Mouse (Mus musculus): ENCODE data around the gene C77080. TPM values are rescaled to one million over a fixed set of nuclear protein-coding genes. Genes with fewer than 3 reads are reported as not detected.
A peak's percentile ranks its signal among the peaks of the same experiment; 100 is the strongest.

C77080 gene
- polyA plus RNA-seq, 1 experiment from 2014 or later, result 3.7 TPM

DNA sequence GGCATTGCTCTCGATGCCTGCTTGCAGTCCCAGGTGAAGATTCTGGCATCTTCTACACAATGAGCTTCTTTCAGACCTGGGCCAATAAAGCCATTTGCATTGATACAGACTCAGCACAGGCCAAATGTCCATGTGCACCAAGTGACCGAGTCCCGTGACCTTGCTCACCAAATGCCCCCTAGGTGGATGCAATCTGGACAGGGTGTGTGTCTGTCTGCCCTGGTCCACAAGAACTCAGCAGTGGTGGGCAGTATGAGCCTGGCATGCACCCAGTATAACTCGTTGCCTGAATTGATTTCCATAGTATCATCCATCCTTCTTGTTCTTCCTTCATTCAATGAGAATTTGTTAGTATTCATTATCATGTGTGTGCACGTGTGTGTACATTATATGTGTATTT, 22.0 kb upstream of the C77080 start:
- Histone ChIP-seq H3K4me3 (ENCODE audit: low read depth, low read length) (no peak overlapping the region), H3K4me1 (ENCODE audit: control insufficient read depth, insufficient read depth, low read length) (peaks cover 8% of the 10 kb centered on the region; the same call in 1 of the 2 replicates), H3K9ac (ENCODE audit: low read length) (no peak overlapping the region), H3K27me3 (ENCODE audit: control insufficient read depth, insufficient read depth, low read length) (peaks cover 16% of the 10 kb centered on the region), H3K9me3 (ENCODE audit: control insufficient read depth, low read length) (no peaks in the 10 kb centered on the region), H3K4me2 (ENCODE audit: low read depth, severe bottlenecking) (no peak overlapping the region), H3K27ac (replicated peaks; ENCODE audit: low read depth, low read length) (no peak overlapping the region), H3K36me3 (ENCODE audit: control insufficient read depth, insufficient read depth, low read length) (no peaks in the 10 kb centered on the region)
- DNase-seq (ENCODE audit: low spot score), result no peak
- 89% methylated on average over 5 of the region's 5 CpGs for WGBS
- ATAC-seq (ENCODE audit: insufficient number of reproducible peaks, low FRiP score, low TSS enrichment, low read depth), result no peak

DNA sequence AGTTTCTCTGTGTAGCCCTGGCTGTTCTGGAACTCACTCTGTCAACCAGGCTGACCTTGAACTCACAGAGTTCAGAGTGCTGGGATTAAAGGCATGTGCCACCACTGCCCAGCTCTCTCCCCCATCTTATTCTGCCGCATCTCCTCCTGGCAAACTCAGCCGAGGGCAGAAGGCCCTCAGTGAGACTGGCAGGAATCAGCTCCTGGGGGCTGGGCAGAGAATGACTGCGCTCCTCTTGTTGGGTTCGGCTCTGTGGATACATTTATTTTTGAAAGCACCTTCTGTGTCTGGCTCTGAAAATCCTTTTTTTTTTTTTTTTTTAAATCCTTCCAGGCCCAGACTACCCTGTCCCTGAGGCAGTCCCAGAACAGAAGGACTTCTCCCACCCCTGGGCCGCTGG, 21.6 kb upstream of the C77080 start:
- Histone ChIP-seq H3K4me3 (ENCODE audit: low read depth, low read length) (no peak overlapping the region), H3K9ac (ENCODE audit: low read length) (no peak overlapping the region), H3K36me3 (ENCODE audit: control insufficient read depth, insufficient read depth, low read length) (no peaks in the 10 kb centered on the region), H3K9me3 (ENCODE audit: control insufficient read depth, low read length) (no peaks in the 10 kb centered on the region), H3K4me1 (ENCODE audit: control insufficient read depth, insufficient read depth, low read length) (peaks cover 8% of the 10 kb centered on the region; the same call in 1 of the 2 replicates), H3K4me2 (ENCODE audit: low read depth, severe bottlenecking) (no peak overlapping the region), H3K27ac (replicated peaks; ENCODE audit: low read depth, low read length) (no peak overlapping the region), H3K27me3 (ENCODE audit: control insufficient read depth, insufficient read depth, low read length) (peaks cover 16% of the 10 kb centered on the region)
- DNase-seq (ENCODE audit: low spot score) (no peak), ATAC-seq (ENCODE audit: insufficient number of reproducible peaks, low FRiP score, low TSS enrichment, low read depth) (no peak)
- WGBS, result 81% methylated on average over 5 of the region's 5 CpGs

DNA sequence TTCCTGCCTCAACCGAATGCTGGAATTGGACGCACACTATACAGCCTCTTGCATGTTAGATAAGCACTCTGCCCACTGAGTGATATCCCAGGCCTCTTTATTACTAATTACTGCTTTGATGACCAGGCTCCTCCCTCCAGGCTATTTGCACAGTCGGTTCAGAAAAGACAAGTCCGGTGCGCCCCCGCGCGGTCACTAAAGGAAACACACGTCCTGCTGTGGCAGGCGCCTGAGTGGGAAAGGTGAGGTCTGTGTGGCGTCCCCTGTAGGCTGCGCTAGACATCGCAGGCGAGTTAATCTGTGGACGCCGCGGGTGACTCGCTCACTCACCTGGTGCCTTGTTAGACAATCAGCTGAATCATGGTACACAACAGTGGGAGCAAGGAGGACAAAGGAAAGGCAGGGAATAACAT, 15.3 kb upstream of the C77080 start:
- Histone ChIP-seq H3K4me1 (ENCODE audit: control insufficient read depth, insufficient read depth, low read length) (no peaks in the 10 kb centered on the region), H3K4me3 (ENCODE audit: low read depth, low read length) (no peak overlapping the region), H3K9me3 (ENCODE audit: control insufficient read depth, low read length) (no peaks in the 10 kb centered on the region), H3K27ac (replicated peaks; ENCODE audit: low read depth, low read length) (no peak overlapping the region), H3K36me3 (ENCODE audit: control insufficient read depth, insufficient read depth, low read length) (no peaks in the 10 kb centered on the region), H3K4me2 (ENCODE audit: low read depth, severe bottlenecking) (no peak overlapping the region), H3K27me3 (ENCODE audit: control insufficient read depth, insufficient read depth, low read length) (no peaks in the 10 kb centered on the region), H3K9ac (ENCODE audit: low read length) (no peak overlapping the region)
- ATAC-seq (ENCODE audit: insufficient number of reproducible peaks, low FRiP score, low TSS enrichment, low read depth), result no peak
- peak; percentile 96 for DNase-seq (ENCODE audit: low spot score)
- 1% methylated on average over 18 of the region's 18 CpGs for WGBS

DNA sequence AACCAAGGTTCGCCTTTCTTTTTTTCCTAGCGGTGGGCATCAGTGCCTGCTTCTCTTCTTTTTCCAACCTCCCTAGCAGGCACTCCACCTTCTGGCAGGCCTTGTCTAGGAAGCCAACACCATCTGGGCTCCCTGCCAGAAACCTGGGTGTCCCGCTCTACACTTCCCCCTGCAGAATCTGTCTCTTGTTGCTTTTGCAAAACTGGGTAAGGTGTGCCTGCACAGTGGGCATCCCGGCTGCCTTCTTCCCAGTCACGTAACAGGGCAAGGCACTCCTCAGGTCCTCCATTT, 11.5 kb upstream of the C77080 start:
- ATAC-seq (ENCODE audit: insufficient number of reproducible peaks, low FRiP score, low TSS enrichment, low read depth), result no peak
- H3K4me2 ChIP-seq (ENCODE audit: low read depth, severe bottlenecking), result no peak overlapping the region
- no peaks in the 10 kb centered on the region for H3K27me3 ChIP-seq (ENCODE audit: control insufficient read depth, insufficient read depth, low read length)
- no peak overlapping the region for H3K4me3 ChIP-seq (ENCODE audit: low read depth, low read length)
- H3K36me3 ChIP-seq (ENCODE audit: control insufficient read depth, insufficient read depth, low read length), result no peaks in the 10 kb centered on the region
- H3K4me1 ChIP-seq (ENCODE audit: control insufficient read depth, insufficient read depth, low read length), result no peaks in the 10 kb centered on the region
- no peak overlapping the region for H3K9ac ChIP-seq (ENCODE audit: low read length)
- no peaks in the 10 kb centered on the region for H3K9me3 ChIP-seq (ENCODE audit: control insufficient read depth, low read length)
- H3K27ac ChIP-seq (replicated peaks; ENCODE audit: low read depth, low read length), result no peak overlapping the region
- 43% methylated on average over 5 of the region's 5 CpGs for WGBS
- no peak for DNase-seq (ENCODE audit: low spot score)

DNA sequence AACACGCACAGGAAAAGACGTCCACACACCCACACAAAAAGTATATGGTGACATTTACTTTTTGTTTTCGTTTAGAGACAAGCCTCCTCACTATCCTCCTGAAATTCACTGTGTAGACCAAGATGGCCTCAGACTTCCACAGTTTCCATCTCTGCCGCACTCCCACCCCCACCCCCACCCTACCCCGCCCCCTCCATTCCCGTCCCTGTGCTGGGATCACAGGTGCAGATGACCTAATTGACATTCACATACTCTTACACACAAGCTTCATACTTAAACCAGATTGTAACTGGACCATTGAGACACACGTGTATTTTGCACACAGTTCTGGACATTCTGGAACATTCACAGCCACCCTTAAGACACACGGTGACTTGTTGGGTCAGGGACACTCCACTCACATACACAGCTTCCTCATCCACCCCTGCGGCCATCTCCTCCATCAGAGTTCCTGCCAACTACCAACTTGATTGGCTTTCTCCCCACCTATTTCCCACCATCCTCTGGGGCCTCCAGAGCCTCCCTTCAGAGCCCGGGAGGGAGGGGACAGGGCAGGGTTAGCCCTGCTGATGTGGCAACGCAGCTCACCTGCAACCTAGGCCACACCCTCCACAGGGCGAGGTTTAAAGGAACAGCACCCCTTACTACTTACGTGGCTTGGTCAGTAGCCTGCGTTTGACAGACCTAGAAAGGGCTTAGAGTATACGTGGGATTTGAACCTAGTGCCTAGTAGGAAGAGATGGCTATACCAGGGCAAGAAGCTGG, 11.0 kb upstream of the C77080 start:
- DNase-seq (ENCODE audit: low spot score) (no peak), ATAC-seq (ENCODE audit: insufficient number of reproducible peaks, low FRiP score, low TSS enrichment, low read depth) (no peak)
- H3K36me3 ChIP-seq (ENCODE audit: control insufficient read depth, insufficient read depth, low read length), result no peaks in the 10 kb centered on the region
- H3K4me3 ChIP-seq (ENCODE audit: low read depth, low read length), result no peak overlapping the region
- H3K9ac ChIP-seq (ENCODE audit: low read length), result no peak overlapping the region
- H3K27me3 ChIP-seq (ENCODE audit: control insufficient read depth, insufficient read depth, low read length), result no peaks in the 10 kb centered on the region
- no peaks in the 10 kb centered on the region for H3K9me3 ChIP-seq (ENCODE audit: control insufficient read depth, low read length)
- 16% methylated on average over 15 of the region's 15 CpGs for WGBS
- no peak overlapping the region for H3K27ac ChIP-seq (replicated peaks; ENCODE audit: low read depth, low read length)
- no peaks in the 10 kb centered on the region for H3K4me1 ChIP-seq (ENCODE audit: control insufficient read depth, insufficient read depth, low read length)
- H3K4me2 ChIP-seq (ENCODE audit: low read depth, severe bottlenecking), result no peak overlapping the region

DNA sequence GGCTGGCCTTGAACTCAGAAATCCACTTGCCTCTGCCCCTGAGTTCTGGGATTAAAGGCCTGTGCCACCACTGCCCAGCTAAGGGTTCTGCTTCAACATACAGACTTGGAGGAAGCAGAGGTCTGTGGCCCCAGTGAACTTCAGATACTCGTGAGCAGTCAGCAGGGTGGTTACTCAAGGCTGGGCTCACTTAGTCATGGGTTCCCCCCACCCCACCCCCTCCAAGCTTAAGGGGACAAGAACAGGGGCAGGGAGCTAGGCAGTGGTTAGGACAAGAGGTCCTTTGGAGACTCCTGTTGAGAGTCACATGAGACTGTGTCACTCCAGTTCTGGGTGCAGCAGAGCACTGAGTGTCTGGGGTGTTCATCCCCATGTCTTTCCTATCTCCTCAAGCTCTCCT, 7.5 kb upstream of the C77080 start:
- no peak overlapping the region for H3K27ac ChIP-seq (replicated peaks; ENCODE audit: low read depth, low read length)
- H3K9me3 ChIP-seq (ENCODE audit: control insufficient read depth, low read length), result no peaks in the 10 kb centered on the region
- no peak overlapping the region for H3K4me3 ChIP-seq (ENCODE audit: low read depth, low read length)
- WGBS, result 21% methylated on average over 1 of the region's 1 CpGs
- no peak overlapping the region for H3K4me2 ChIP-seq (ENCODE audit: low read depth, severe bottlenecking)
- peaks cover 1% of the 10 kb centered on the region for H3K4me1 ChIP-seq (ENCODE audit: control insufficient read depth, insufficient read depth, low read length)
- no peaks in the 10 kb centered on the region for H3K36me3 ChIP-seq (ENCODE audit: control insufficient read depth, insufficient read depth, low read length)
- DNase-seq (ENCODE audit: low spot score), result no peak
- ATAC-seq (ENCODE audit: insufficient number of reproducible peaks, low FRiP score, low TSS enrichment, low read depth), result no peak
- H3K27me3 ChIP-seq (ENCODE audit: control insufficient read depth, insufficient read depth, low read length), result no peaks in the 10 kb centered on the region
- H3K9ac ChIP-seq (ENCODE audit: low read length), result no peak overlapping the region

DNA sequence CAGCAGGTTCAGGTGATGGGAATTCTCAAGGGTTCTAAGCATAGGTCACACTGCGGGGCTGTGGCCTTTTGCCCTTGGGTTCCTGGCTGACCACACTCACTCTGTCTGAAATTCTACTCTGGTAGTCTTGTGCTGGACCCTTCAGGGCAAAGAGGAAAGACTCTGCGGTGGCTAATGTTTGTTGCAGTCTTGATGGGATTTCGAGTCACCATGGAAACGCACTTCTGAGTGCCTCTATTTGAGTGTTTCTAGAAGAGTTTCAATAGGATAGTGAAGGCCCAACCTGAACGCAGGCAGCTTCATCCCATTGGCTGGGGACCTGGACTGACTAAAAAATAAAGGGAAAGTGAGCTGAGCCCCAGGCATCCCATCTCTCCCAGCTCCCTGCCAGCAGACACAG, 5.6 kb upstream of the C77080 start:
- Histone ChIP-seq H3K4me3 (ENCODE audit: low read depth, low read length) (no peak overlapping the region), H3K27me3 (ENCODE audit: control insufficient read depth, insufficient read depth, low read length) (no peaks in the 10 kb centered on the region), H3K4me2 (ENCODE audit: low read depth, severe bottlenecking) (no peak overlapping the region), H3K27ac (replicated peaks; ENCODE audit: low read depth, low read length) (no peak overlapping the region), H3K36me3 (ENCODE audit: control insufficient read depth, insufficient read depth, low read length) (no peaks in the 10 kb centered on the region), H3K9ac (ENCODE audit: low read length) (no peak overlapping the region), H3K9me3 (ENCODE audit: control insufficient read depth, low read length) (no peaks in the 10 kb centered on the region), H3K4me1 (ENCODE audit: control insufficient read depth, insufficient read depth, low read length) (peaks cover 9% of the 10 kb centered on the region)
- WGBS, result 87% methylated on average over 5 of the region's 5 CpGs
- DNase-seq (ENCODE audit: low spot score), result no peak
- no peak for ATAC-seq (ENCODE audit: insufficient number of reproducible peaks, low FRiP score, low TSS enrichment, low read depth)

DNA sequence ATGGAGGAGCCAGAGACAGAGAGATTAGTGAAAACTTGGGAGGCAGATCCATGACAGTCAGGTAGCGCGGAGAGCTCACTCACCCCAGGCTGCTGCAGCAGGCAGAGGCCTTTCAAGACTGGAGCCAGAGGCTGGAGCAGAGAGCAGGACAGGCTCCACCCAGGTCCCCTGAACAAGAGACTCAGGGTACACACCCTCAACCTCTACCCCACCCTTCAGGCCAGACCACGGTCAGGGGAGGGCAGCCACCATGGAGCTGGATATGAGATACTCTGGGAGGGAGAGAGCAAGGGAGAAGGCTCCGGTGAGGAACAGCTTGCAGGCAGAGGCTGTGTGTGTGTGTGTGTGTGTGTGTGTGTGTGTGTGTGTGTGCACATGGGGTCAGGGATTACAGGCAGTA, 5.0 kb upstream of the C77080 start:
- Histone ChIP-seq H3K4me1 (ENCODE audit: control insufficient read depth, insufficient read depth, low read length) (peaks cover 9% of the 10 kb centered on the region), H3K9me3 (ENCODE audit: control insufficient read depth, low read length) (no peaks in the 10 kb centered on the region), H3K27ac (replicated peaks; ENCODE audit: low read depth, low read length) (no peak overlapping the region), H3K36me3 (ENCODE audit: control insufficient read depth, insufficient read depth, low read length) (no peaks in the 10 kb centered on the region), H3K4me2 (ENCODE audit: low read depth, severe bottlenecking) (no peak overlapping the region), H3K27me3 (ENCODE audit: control insufficient read depth, insufficient read depth, low read length) (no peaks in the 10 kb centered on the region), H3K4me3 (ENCODE audit: low read depth, low read length) (no peak overlapping the region), H3K9ac (ENCODE audit: low read length) (no peak overlapping the region)
- DNase-seq (ENCODE audit: low spot score) (no peak), ATAC-seq (ENCODE audit: insufficient number of reproducible peaks, low FRiP score, low TSS enrichment, low read depth) (no peak)
- 88% methylated on average over 4 of the region's 4 CpGs for whole genome bisulfite sequencing
